Mouse (Mus musculus): ENCODE results near the gene Phf6. TPM values are rescaled to one million over a fixed set of nuclear protein-coding genes. Genes with fewer than 3 reads are reported as not detected.
"Not testable (repeated sequence)": the region's sequence is repeated elsewhere in the genome, so short reads cannot be mapped to it uniquely, and the experiment has no call there.

The Phf6 gene
- polyA plus RNA-seq (2015; fragmentation: Nextera tagmentation; extraction: Ambion mirVana) = 47.0 and 57.8 TPM in 2 replicates

GRCm38 (mm10) chrX:52911587-52912371, at the start of gene Phf6:
Phf6 (plus strand) TSS chrX:52912266.
- Histone ChIP-seq H3K4me2 (ENCODE audit: low read length) (peak within 1 kb of the TSS; percentile 55), H3K4me3 (ENCODE audit: low read length) (peak within 1 kb of the TSS; percentile 63), H3K27ac (ENCODE audit: low read depth, low read length) (peak within 1 kb of the TSS; percentile 96), H3K9ac (ENCODE audit: low read depth, low read length) (peak within 1 kb of the TSS; percentile 76), H3K27me3 (replicated peaks; ENCODE audit: control insufficient read depth, insufficient read depth, low read length) (no peaks in the 10 kb centered on the region), H3K4me1 (ENCODE audit: control insufficient read depth, insufficient read depth, low read depth, low read length) (no peaks in the 10 kb centered on the region), H3K9me3 (ENCODE audit: control insufficient read depth, low read length) (no peaks in the 10 kb centered on the region), H3K36me3 (ENCODE audit: control insufficient read depth, insufficient read depth, low read length) (no peaks in the 10 kb centered on the region)
- WGBS = 19% methylated on average over 36 of the region's 54 CpGs
- ATAC-seq = peak; percentile 99

GRCm38 (mm10) chrX:52864126-52864525, 47.9 kb upstream of the Phf6 start:
- ATAC-seq = no peak
- WGBS = 69% methylated on average over 2 of the region's 2 CpGs

GRCm38 (mm10) chrX:52898486-52898885, 13.6 kb upstream of the Phf6 start:
- not testable (repeated sequence) for H3K36me3 ChIP-seq (ENCODE audit: control insufficient read depth, insufficient read depth, low read length); H3K4me2 ChIP-seq (ENCODE audit: low read length); H3K4me3 ChIP-seq (ENCODE audit: low read length); H3K27ac ChIP-seq (ENCODE audit: low read depth, low read length); H3K4me1 ChIP-seq (ENCODE audit: control insufficient read depth, insufficient read depth, low read depth, low read length); ATAC-seq; H3K9ac ChIP-seq (ENCODE audit: low read depth, low read length); H3K9me3 ChIP-seq (ENCODE audit: control insufficient read depth, low read length); H3K27me3 ChIP-seq (replicated peaks; ENCODE audit: control insufficient read depth, insufficient read depth, low read length)
- WGBS = 82% methylated on average over 15 of the region's 27 CpGs

More at GRCm38 (mm10) chrX:52864126-52864525, 47.9 kb upstream of the Phf6 start:
- Histone ChIP-seq H3K9ac (ENCODE audit: low read depth, low read length) (no peak overlapping the region), H3K4me2 (ENCODE audit: low read length) (no peak overlapping the region), H3K4me1 (ENCODE audit: control insufficient read depth, insufficient read depth, low read depth, low read length) (no peaks in the 10 kb centered on the region), H3K27ac (ENCODE audit: low read depth, low read length) (no peak overlapping the region), H3K4me3 (ENCODE audit: low read length) (no peak overlapping the region), H3K9me3 (ENCODE audit: control insufficient read depth, low read length) (no peaks in the 10 kb centered on the region), H3K36me3 (ENCODE audit: control insufficient read depth, insufficient read depth, low read length) (no peaks in the 10 kb centered on the region), H3K27me3 (replicated peaks; ENCODE audit: control insufficient read depth, insufficient read depth, low read length) (no peaks in the 10 kb centered on the region)

GRCm38 (mm10) chrX:52912372-52912728, 284 bp downstream of the Phf6 start:
- Histone ChIP-seq H3K4me3 (ENCODE audit: low read length) (peak overlapping the region; percentile 63), H3K36me3 (ENCODE audit: control insufficient read depth, insufficient read depth, low read length) (no peaks in the 10 kb centered on the region), H3K9ac (ENCODE audit: low read depth, low read length) (peak overlapping the region; percentile 75), H3K27me3 (replicated peaks; ENCODE audit: control insufficient read depth, insufficient read depth, low read length) (no peaks in the 10 kb centered on the region), H3K4me2 (ENCODE audit: low read length) (peak overlapping the region; percentile 55), H3K9me3 (ENCODE audit: control insufficient read depth, low read length) (no peaks in the 10 kb centered on the region), H3K4me1 (ENCODE audit: control insufficient read depth, insufficient read depth, low read depth, low read length) (no peaks in the 10 kb centered on the region), H3K27ac (ENCODE audit: low read depth, low read length) (peak overlapping the region; percentile 96)
- no peak; the same call in 1 of the 2 replicates for ATAC-seq
- WGBS = 12% methylated on average over 14 of the region's 26 CpGs

GRCm38 (mm10) chrX:52912826-52913701, 998 bp downstream of the Phf6 start:
- Histone ChIP-seq H3K27me3 (replicated peaks; ENCODE audit: control insufficient read depth, insufficient read depth, low read length) (no peaks in the 10 kb centered on the region), H3K27ac (ENCODE audit: low read depth, low read length) (peak overlapping the region; percentile 96), H3K4me2 (ENCODE audit: low read length) (peak overlapping the region; percentile 55), H3K4me1 (ENCODE audit: control insufficient read depth, insufficient read depth, low read depth, low read length) (no peaks in the 10 kb centered on the region), H3K36me3 (ENCODE audit: control insufficient read depth, insufficient read depth, low read length) (no peaks in the 10 kb centered on the region), H3K9ac (ENCODE audit: low read depth, low read length) (peak overlapping the region; percentile 75), H3K9me3 (ENCODE audit: control insufficient read depth, low read length) (no peaks in the 10 kb centered on the region), H3K4me3 (ENCODE audit: low read length) (peak overlapping the region; percentile 63)
- no peak for ATAC-seq
- 15% methylated on average over 31 of the region's 31 CpGs for WGBS

- no peak for ATAC-seq
- H3K4me3 ChIP-seq (ENCODE audit: low read length) = peak overlapping the region; percentile 63
- H3K27ac ChIP-seq (ENCODE audit: low read depth, low read length) = no peak overlapping the region
- H3K9me3 ChIP-seq (ENCODE audit: control insufficient read depth, low read length) = no peaks in the 10 kb centered on the region
- 51% methylated on average over 4 of the region's 4 CpGs for WGBS
- H3K9ac ChIP-seq (ENCODE audit: low read depth, low read length) = no peak overlapping the region
- H3K4me1 ChIP-seq (ENCODE audit: control insufficient read depth, insufficient read depth, low read depth, low read length) = no peaks in the 10 kb centered on the region
- H3K36me3 ChIP-seq (ENCODE audit: control insufficient read depth, insufficient read depth, low read length) = no peaks in the 10 kb centered on the region
- H3K4me2 ChIP-seq (ENCODE audit: low read length) = peak overlapping the region; percentile 55
- no peaks in the 10 kb centered on the region for H3K27me3 ChIP-seq (replicated peaks; ENCODE audit: control insufficient read depth, insufficient read depth, low read length)
These were observed 1.8 kb downstream of the Phf6 start for GRCm38 (mm10) chrX:52913856-52914255.

GRCm38 (mm10) chrX:52914705-52915104, 2.6 kb downstream of the Phf6 start:
- Histone ChIP-seq H3K4me3 (ENCODE audit: low read length) (peak overlapping the region; percentile 20), H3K27ac (ENCODE audit: low read depth, low read length) (no peak overlapping the region), H3K4me1 (ENCODE audit: control insufficient read depth, insufficient read depth, low read depth, low read length) (no peaks in the 10 kb centered on the region), H3K36me3 (ENCODE audit: control insufficient read depth, insufficient read depth, low read length) (no peaks in the 10 kb centered on the region), H3K27me3 (replicated peaks; ENCODE audit: control insufficient read depth, insufficient read depth, low read length) (no peaks in the 10 kb centered on the region), H3K9me3 (ENCODE audit: control insufficient read depth, low read length) (no peaks in the 10 kb centered on the region), H3K9ac (ENCODE audit: low read depth, low read length) (no peak overlapping the region), H3K4me2 (ENCODE audit: low read length) (peak overlapping the region; percentile 50)
- ATAC-seq = no peak

- Histone ChIP-seq H3K9me3 (ENCODE audit: control insufficient read depth, low read length) (no peaks in the 10 kb centered on the region), H3K36me3 (ENCODE audit: control insufficient read depth, insufficient read depth, low read length) (no peaks in the 10 kb centered on the region), H3K27ac (ENCODE audit: low read depth, low read length) (no peak overlapping the region), H3K9ac (ENCODE audit: low read depth, low read length) (no peak overlapping the region), H3K27me3 (replicated peaks; ENCODE audit: control insufficient read depth, insufficient read depth, low read length) (no peaks in the 10 kb centered on the region), H3K4me1 (ENCODE audit: control insufficient read depth, insufficient read depth, low read depth, low read length) (no peaks in the 10 kb centered on the region), H3K4me2 (ENCODE audit: low read length) (no peak overlapping the region), H3K4me3 (ENCODE audit: low read length) (no peak overlapping the region)
- WGBS = 58% methylated on average over 7 of the region's 7 CpGs
- no peak for ATAC-seq
These were observed 4.5 kb downstream of the Phf6 start for GRCm38 (mm10) chrX:52916516-52916915.

- Histone ChIP-seq H3K4me2 (ENCODE audit: low read length) (no peak overlapping the region), H3K9me3 (ENCODE audit: control insufficient read depth, low read length) (no peaks in the 10 kb centered on the region), H3K27ac (ENCODE audit: low read depth, low read length) (no peak overlapping the region), H3K27me3 (replicated peaks; ENCODE audit: control insufficient read depth, insufficient read depth, low read length) (no peaks in the 10 kb centered on the region), H3K9ac (ENCODE audit: low read depth, low read length) (no peak overlapping the region), H3K36me3 (ENCODE audit: control insufficient read depth, insufficient read depth, low read length) (no peaks in the 10 kb centered on the region), H3K4me3 (ENCODE audit: low read length) (no peak overlapping the region), H3K4me1 (ENCODE audit: control insufficient read depth, insufficient read depth, low read depth, low read length) (no peaks in the 10 kb centered on the region)
- 63% methylated on average over 9 of the region's 9 CpGs for WGBS
- ATAC-seq = no peak
These were observed 14.7 kb downstream of the Phf6 start for GRCm38 (mm10) chrX:52926726-52927125.
